Mouse (Mus musculus) lung, embryonic 14.5 days (tissue): ENCODE measurements around the gene Cmip. TPM values are rescaled to one million over a fixed set of nuclear protein-coding genes. Genes with fewer than 3 reads are reported as not detected.
A peak's percentile ranks its signal among the peaks of the same experiment; 100 is the strongest.

ENCODE experiments used
- ATAC-seq: fragments of 200-750 bp; cut with Nextera tagmentation; 2 replicates; pipeline ENCODE4 v1.8.0; 2017; ENCODE audit warnings: mild to moderate bottlenecking, moderate TSS enrichment, moderate library complexity; ENCODE audit not compliant: insufficient read depth
- DNase-seq: peaks from one replicate; pipeline ENCODE4 v3.0.0-alpha.2; 2015
- H3K27ac ChIP-seq: fragments of 300-500 bp; sonication (generic); 2 replicates; pipeline ENCODE4 v1.5.1; 2014; ENCODE audit warnings: low read depth, mild to moderate bottlenecking, moderate library complexity
- H3K27me3 ChIP-seq: fragments of 300-500 bp; sonication (generic); 2 replicates; pipeline ENCODE4 v1.6.1; 2014; ENCODE audit warnings: low read length, control low read depth; ENCODE audit not compliant: insufficient read depth
- H3K36me3 ChIP-seq: fragments of 300-500 bp; sonication (generic); 2 replicates; pipeline ENCODE4 v1.6.1; 2014; ENCODE audit warnings: control low read depth; ENCODE audit not compliant: insufficient read depth
- H3K4me1 ChIP-seq: fragments of 300-500 bp; sonication (generic); 2 replicates; pipeline ENCODE4 v1.6.1; 2014; ENCODE audit warnings: antibody characterized with exemption, control low read depth; ENCODE audit not compliant: insufficient read depth
- H3K4me2 ChIP-seq: fragments of 300-500 bp; sonication (generic); 2 replicates; pipeline ENCODE4 v1.6.1; 2014; ENCODE audit warnings: mild to moderate bottlenecking
- H3K4me3 ChIP-seq: fragments of 300-500 bp; sonication (generic); 2 replicates; pipeline ENCODE4 v1.5.1; 2014; ENCODE audit warnings: low read depth, low read length
- H3K9ac ChIP-seq: fragments of 300-500 bp; sonication (generic); 2 replicates; pipeline ENCODE4 v1.6.1; 2014
- H3K9me3 ChIP-seq: fragments of 300-500 bp; sonication (generic); 2 replicates; pipeline ENCODE4 v1.6.1; 2016; ENCODE audit warnings: low read depth, low read length, control low read depth
- CTCF ChIP-seq: IDR thresholded peaks from 2 replicates; pipeline ENCODE4 v1.5.1; 2016; ENCODE audit warnings: antibody characterized with exemption, low read depth
- WGBS: fragments of 180-500 bp; shearing (Covaris S2); extraction: QIAGEN DNeasy Blood & Tissue Kit; methylation state at CpG from one replicate; pipeline ENCODE4 v1.1.7; 2014; 5-methylcytosine and 5-hydroxymethylcytosine counted together
- polyA plus RNA-seq: library from polyadenylated mRNA; unstranded; fragments of >200 nt; fragmentation: Nextera tagmentation; extraction: Ambion mirVana; gene quantifications from 2 replicates; pipeline ENCODE4 v1.2.1, GENCODE M21; 2014

Gene Cmip
- polyA plus RNA-seq, 1 experiment from 2014 or later, result 26.5 TPM

DNA sequence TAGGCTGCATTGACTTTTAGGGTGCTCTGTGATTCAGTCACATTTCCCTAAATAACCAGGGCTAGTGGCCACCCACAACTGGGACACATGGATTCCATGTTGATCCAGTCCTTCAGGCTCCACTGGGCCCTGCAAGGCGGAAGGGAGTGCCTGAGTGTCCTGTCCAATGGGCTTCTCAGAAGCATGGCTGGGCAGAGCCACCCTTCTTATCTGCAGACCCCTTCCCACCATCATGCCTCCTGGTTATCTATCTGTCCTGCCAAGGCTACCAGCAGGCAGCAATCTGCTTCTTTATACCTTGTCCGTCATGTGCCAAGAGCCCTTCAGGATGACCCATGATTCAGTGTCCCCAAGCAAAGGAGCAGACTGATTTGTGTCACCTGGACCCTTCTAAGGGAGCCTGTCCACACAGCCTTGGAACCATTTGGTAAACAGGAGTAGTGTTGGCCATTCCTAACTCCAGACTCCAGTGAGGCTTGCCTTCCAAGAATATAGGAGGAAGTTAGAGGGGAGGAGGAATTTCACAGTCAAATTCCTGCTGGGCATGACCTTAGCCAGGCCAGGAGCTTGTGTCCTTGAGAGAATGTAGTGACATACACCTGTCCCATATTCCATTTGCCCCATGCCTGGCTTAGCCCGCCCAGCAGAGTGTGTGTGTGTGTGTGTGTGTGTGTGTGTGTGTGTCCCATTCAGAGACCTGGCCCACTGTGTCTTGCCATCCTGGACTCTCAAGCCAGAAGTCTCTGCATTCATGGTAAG is 103.5 kb downstream of the Cmip start:
- TF ChIP-seq CTCF, result no peak
- ATAC-seq (no peak), DNase-seq (no peak)
- no peak overlapping the region for H3K4me3 ChIP-seq
- no peak overlapping the region for H3K27ac ChIP-seq
- peaks cover 16% of the 10 kb centered on the region for H3K4me1 ChIP-seq
- H3K9ac ChIP-seq, result no peak overlapping the region
- H3K36me3 ChIP-seq, result no peaks in the 10 kb centered on the region
- no peaks in the 10 kb centered on the region for H3K9me3 ChIP-seq
- no peak overlapping the region for H3K4me2 ChIP-seq
- WGBS, result 83% methylated on average over 3 of the region's 3 CpGs
- no peaks in the 10 kb centered on the region for H3K27me3 ChIP-seq

DNA sequence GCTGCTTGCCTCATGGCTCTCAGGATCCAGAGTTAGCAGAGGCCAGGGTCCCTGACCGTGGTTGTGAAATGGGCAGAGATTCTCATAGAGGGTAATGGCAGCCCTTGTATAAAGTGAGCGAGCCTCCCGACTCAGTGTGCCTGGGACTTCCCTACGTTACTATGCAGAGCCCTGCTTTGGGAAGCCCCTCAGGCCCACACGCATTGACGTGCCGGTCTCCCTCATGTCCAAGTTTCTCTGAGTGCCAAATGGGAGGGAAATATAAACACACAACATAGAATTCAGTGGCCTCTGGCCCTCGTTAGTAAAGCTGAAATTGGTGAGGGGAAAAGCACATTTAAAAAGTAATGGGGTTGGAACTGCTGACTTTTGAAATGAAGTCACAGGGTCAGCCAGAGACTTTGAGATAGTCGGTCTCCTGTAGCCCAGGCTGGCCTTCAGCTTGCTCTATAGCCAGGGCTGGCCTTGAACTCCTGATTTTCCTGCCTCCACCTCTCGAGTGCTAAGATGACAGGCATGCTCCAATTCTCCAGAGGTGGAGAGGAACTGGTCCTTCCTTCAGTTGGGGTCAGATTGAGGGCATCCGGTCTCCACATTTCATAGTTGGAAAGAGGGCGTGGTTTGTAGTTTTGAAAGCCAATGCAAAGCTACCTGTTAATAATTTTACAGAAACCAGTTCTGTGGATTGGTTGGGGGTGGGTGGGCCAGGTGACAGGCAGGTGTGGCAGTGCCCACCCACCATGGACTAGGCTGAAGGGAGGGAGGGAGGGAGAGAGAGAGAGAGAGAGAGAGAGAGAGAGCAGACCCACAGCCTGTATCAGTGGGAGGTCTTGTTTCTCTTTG is 105.0 kb downstream of the Cmip start:
- peak; percentile 47 for ATAC-seq
- Histone ChIP-seq H3K27me3 (no peaks in the 10 kb centered on the region), H3K9ac (no peak overlapping the region), H3K4me1 (peaks cover 16% of the 10 kb centered on the region), H3K36me3 (no peaks in the 10 kb centered on the region), H3K4me2 (no peak overlapping the region), H3K4me3 (no peak overlapping the region), H3K9me3 (no peaks in the 10 kb centered on the region), H3K27ac (peak overlapping the region; percentile 51; the same call in 1 of the 2 replicates)
- peak; percentile 73 for DNase-seq
- no peak for TF ChIP-seq CTCF
- WGBS, result 49% methylated on average over 12 of the region's 12 CpGs

DNA sequence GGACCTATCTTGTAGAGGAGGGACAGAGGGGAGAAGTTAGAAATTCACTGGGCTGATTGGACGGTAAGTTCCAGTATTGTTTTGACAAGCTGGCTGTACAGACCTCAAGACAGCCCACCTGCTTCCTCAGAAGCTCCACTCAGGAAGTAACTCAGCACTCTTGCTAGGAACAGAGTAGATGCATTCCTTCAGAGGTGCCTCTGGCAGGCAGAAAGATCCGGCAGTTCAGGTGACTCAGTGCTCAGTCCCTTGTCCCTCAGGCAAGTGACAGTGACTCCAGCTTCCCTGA is 105.5 kb downstream of the Cmip start:
- Histone ChIP-seq H3K4me3 (no peak overlapping the region), H3K27ac (0 out of 2 replicates have a peak overlapping the region, but pooled peaks have one; percentile 54), H3K9ac (no peak overlapping the region), H3K4me2 (no peak overlapping the region), H3K9me3 (no peaks in the 10 kb centered on the region), H3K36me3 (no peaks in the 10 kb centered on the region), H3K4me1 (peaks cover 20% of the 10 kb centered on the region), H3K27me3 (no peaks in the 10 kb centered on the region)
- 22% methylated on average over 2 of the region's 2 CpGs for WGBS
- TF ChIP-seq CTCF, result no peak
- DNase-seq (peak; percentile 31), ATAC-seq (peak; percentile 27; the same call in 1 of the 2 replicates)

DNA sequence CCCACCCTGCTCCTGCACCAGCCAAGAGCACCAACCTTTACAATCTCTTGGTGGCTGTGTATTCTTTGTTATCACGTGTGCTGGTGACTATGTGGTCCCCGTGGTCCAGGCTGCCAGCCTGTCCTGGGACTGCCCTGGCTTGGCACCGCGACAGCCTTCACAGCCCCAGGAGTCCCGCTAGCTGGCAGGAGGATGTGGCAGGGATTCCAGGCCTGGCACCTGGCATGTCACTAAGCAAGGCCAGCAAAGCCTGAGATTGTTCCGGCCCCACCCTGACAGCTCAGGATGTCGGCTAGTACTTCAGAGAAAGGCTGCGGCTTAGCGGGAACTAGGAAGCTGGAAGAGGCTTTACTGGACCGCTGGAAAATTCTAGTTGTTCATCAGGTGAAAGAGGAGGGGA is 106.4 kb downstream of the Cmip start:
- Histone ChIP-seq H3K36me3 (no peaks in the 10 kb centered on the region), H3K27me3 (no peaks in the 10 kb centered on the region), H3K4me2 (no peak overlapping the region), H3K27ac (peak overlapping the region; percentile 54; the same call in 1 of the 2 replicates), H3K9ac (no peak overlapping the region), H3K9me3 (no peaks in the 10 kb centered on the region), H3K4me1 (peaks cover 29% of the 10 kb centered on the region), H3K4me3 (no peak overlapping the region)
- DNase-seq (peak; percentile 35), ATAC-seq (no peak)
- no peak for TF ChIP-seq CTCF
- 78% methylated on average over 10 of the region's 10 CpGs for WGBS

DNA sequence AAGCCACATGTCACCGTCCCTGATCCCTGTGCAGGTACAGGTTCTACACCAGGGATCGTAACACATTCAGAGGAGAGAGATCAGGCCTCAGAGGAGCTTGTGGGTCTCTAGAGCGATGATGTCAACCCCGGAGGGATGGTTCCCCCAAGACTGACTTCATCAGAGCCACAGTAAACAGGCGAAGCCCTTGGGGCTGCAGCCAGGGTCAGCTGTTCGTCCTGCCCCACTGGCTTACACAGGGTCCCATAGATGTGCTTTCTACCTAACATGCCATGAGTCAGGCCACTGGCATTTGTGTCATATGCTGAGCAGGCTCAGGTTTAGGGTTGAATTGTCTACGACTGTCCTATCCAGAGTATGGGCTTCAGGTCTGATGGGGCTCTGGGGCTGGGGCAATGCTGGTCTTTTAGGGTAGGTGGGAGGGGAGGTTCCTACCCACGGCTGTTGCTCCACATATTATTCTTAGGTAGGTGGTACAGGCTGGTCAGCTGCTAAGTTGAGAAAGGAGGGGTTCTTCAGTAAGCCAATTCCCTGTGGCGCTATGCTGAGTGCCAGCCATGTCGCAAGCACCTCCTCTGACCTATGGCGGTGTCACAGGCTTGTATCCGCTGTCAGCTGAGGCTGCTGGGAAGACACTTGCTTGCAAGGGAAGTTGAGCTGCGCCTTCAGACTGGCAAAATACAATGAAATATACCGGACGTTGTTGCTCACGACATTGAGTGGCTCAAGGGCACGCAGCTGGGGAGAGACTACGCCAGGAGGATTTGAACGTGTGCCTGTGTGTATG is 107.7 kb downstream of the Cmip start:
- H3K4me2 ChIP-seq, result no peak overlapping the region
- TF ChIP-seq CTCF, result no peak
- H3K36me3 ChIP-seq, result no peaks in the 10 kb centered on the region
- no peak overlapping the region for H3K27ac ChIP-seq
- H3K9me3 ChIP-seq, result no peaks in the 10 kb centered on the region
- H3K4me3 ChIP-seq, result no peak overlapping the region
- 76% methylated on average over 19 of the region's 19 CpGs for WGBS
- DNase-seq (peak; percentile 64), ATAC-seq (no peak)
- H3K4me1 ChIP-seq, result peaks cover 36% of the 10 kb centered on the region
- H3K27me3 ChIP-seq, result no peaks in the 10 kb centered on the region
- H3K9ac ChIP-seq, result no peak overlapping the region

DNA sequence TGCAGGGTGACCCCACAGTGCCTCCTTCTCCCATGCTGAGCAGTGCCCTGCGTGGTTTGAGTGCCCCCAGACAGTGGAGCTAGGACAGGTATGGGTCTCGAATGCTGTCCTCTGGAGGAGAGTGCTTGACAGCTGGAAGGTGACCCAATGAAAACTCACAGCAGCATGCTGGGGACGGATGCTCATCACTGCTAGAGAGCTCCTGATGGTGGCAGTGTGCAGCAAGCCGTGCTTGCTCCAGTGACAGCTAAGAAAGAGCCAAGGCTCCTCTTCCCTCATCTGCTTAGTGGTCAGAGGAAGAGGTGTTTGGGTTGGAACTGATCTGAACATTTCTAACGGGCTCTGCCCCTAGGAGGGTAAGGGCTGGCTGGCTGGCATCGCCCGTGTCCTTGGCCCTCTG is 109.6 kb downstream of the Cmip start:
- H3K27ac ChIP-seq, result peak overlapping the region; percentile 60; the same call in 1 of the 2 replicates
- DNase-seq, result peak; percentile 64

More for the DNA sequence above, 109.6 kb downstream of the Cmip start:
- Histone ChIP-seq H3K4me3 (no peak overlapping the region), H3K9me3 (no peaks in the 10 kb centered on the region), H3K36me3 (no peaks in the 10 kb centered on the region), H3K27me3 (no peaks in the 10 kb centered on the region), H3K4me2 (no peak overlapping the region), H3K4me1 (peaks cover 43% of the 10 kb centered on the region), H3K9ac (no peak overlapping the region)
- ATAC-seq, result no peak
- TF ChIP-seq CTCF, result peak; percentile 54
- WGBS, result 43% methylated on average over 7 of the region's 7 CpGs
